Mouse (Mus musculus): Measurements from ENCODE around the gene 2610318N02Rik.
A peak's percentile ranks its signal among the peaks of the same experiment; 100 is the strongest.

Gene 2610318N02Rik

GRCm38 (mm10) chr16:17110771-17111743, 13.9 kb downstream of the 2610318N02Rik start, which contains the start of gene Ppil2:
Gene Ppil2 (minus strand): TSS chr16:17111257.
- DNase-seq (ENCODE audit: low spot score), result peak; percentile 75

- no peak for DNase-seq (ENCODE audit: low spot score)
Observed at GRCm38 (mm10) chr16:17104600-17104999, 20.4 kb downstream of the 2610318N02Rik start.

GRCm38 (mm10) chr16:17102630-17103220, 22.2 kb downstream of the 2610318N02Rik start:
- no peak for DNase-seq (ENCODE audit: low spot score)

GRCm38 (mm10) chr16:17096938-17097337, 28.0 kb downstream of the 2610318N02Rik start:
- DNase-seq (ENCODE audit: low spot score), result no peak

GRCm38 (mm10) chr16:17088346-17088745, 36.6 kb downstream of the 2610318N02Rik start:
- DNase-seq (ENCODE audit: low spot score), result no peak

GRCm38 (mm10) chr16:17086669-17087193, 38.2 kb downstream of the 2610318N02Rik start:
- no peak for DNase-seq (ENCODE audit: low spot score)

GRCm38 (mm10) chr16:17086241-17086640, 38.7 kb downstream of the 2610318N02Rik start:
- no peak for DNase-seq (ENCODE audit: low spot score)

- DNase-seq (ENCODE audit: low spot score), result no peak
Observed at GRCm38 (mm10) chr16:17085636-17086035, 39.3 kb downstream of the 2610318N02Rik start.

GRCm38 (mm10) chr16:17082121-17082792, 42.7 kb downstream of the 2610318N02Rik start:
- no peak for DNase-seq (ENCODE audit: low spot score)

- no peak for DNase-seq (ENCODE audit: low spot score)
Observed at GRCm38 (mm10) chr16:17078101-17078500, 46.9 kb downstream of the 2610318N02Rik start.

GRCm38 (mm10) chr16:17076869-17077268, 48.1 kb downstream of the 2610318N02Rik start:
- DNase-seq (ENCODE audit: low spot score), result no peak

GRCm38 (mm10) chr16:17076301-17076700, 48.7 kb downstream of the 2610318N02Rik start:
- DNase-seq (ENCODE audit: low spot score), result no peak

- DNase-seq (ENCODE audit: low spot score), result no peak
Observed at GRCm38 (mm10) chr16:17073000-17073399, 52.0 kb downstream of the 2610318N02Rik start.

- DNase-seq (ENCODE audit: low spot score), result no peak
Observed at GRCm38 (mm10) chr16:17070716-17071115, 54.3 kb downstream of the 2610318N02Rik start.

GRCm38 (mm10) chr16:17069511-17070443, 55.2 kb downstream of the 2610318N02Rik start, which contains the start of gene Ypel1:
Gene Ypel1 (plus strand): TSS chr16:17069696.
- DNase-seq (ENCODE audit: low spot score), result peak; percentile 31

- DNase-seq (ENCODE audit: low spot score), result no peak
Observed at GRCm38 (mm10) chr16:17067552-17067951, 57.4 kb downstream of the 2610318N02Rik start.

Data from c-Kit-positive CD71-positive TER-119-positive erythroid progenitor cells, embryonic 14.5 days (primary cell).